Mouse (Mus musculus) large intestine, adult 2 months (tissue): Measurements from ENCODE around the gene Eml6. TPM values are rescaled to one million over a fixed set of nuclear protein-coding genes. Genes with fewer than 3 reads are reported as not detected.

Source experiments
- DNase-seq: peaks from one replicate; pipeline ENCODE4 v3.0.0-alpha.2; 2012; ENCODE audit warnings: low read depth, low spot score
- WGBS: fragments of 180-500 bp; shearing (Covaris S2); methylation state at CpG from one replicate; pipeline ENCODE4 v1.1.7; 2018; 5-methylcytosine and 5-hydroxymethylcytosine counted together
- polyA plus RNA-seq: library from polyadenylated mRNA; depleted of rRNA; stranded (reverse); fragments of >200 nt; gene quantifications from 2 replicates; pipeline ENCODE4 v1.2.3, GENCODE M21; 2012; rRNA removed

Gene Eml6
- polyA plus RNA-seq, 1 experiment, result 0.68 TPM

GRCm38 (mm10) chr11:29715499-29715898 is 310.3 kb downstream of the Eml6 start:
- no peak for DNase-seq
- 71% methylated on average over 3 of the region's 3 CpGs for WGBS

DNA sequence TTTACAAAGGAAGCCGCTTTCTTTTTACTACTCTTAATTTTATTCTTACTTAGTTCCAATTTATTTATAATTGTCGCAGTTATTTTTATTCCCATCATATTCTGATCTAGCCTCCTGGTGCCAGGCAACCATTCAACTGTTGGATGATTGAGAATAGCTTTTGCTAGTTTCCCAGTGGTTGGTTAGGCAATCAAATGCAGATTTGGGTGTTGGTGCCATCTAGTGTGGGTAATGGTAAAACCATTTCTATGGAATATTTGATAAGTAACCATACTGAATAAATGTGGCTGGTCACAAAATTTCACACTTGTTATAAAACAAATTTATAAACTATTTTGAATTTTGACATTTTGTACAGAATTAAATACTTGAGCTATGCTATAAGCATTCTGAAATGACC is 311.0 kb downstream of the Eml6 start:
- no peak for DNase-seq
- WGBS, result 33% methylated on average over 2 of the region's 2 CpGs

DNA sequence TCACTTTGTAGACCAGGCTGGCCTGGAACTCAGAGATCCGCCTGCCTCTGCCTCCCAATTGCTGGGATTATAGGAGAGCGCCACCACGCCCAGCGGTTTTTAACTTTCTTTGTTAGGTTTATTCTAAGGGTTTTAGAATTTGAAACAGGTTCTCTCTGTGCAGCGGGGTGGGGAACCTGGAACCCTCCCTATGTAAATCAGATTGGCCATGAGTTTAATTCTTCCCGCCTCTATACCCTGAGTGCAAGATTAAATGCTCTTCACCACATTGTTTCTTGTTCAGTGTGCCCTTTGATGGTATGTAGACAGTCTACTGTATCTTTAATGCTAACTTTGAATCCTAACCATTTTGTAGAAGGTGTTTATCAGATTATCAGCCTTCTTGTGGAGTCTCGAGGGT is 311.7 kb downstream of the Eml6 start:
- no peak for DNase-seq
- 78% methylated on average over 7 of the region's 7 CpGs for WGBS

DNA sequence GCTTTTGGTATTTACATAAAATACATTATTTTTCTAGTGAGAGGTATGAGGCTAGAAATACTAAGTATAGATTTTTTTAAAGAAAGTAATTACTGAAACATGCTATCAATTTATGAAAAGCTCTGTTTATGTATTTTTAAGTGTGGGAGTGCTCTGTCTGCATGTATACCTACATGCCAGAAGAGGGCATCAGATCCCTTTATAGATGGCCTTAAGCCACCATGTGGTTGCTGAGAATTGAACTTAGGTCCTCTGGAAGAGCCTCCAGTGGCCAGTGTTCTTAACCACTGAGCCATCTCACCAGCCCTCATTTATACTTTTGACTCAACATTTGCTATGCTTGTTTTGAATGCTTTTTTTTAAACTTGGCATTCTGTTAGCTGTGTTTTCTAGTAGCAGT is 316.3 kb downstream of the Eml6 start:
- DNase-seq, result no peak

DNA sequence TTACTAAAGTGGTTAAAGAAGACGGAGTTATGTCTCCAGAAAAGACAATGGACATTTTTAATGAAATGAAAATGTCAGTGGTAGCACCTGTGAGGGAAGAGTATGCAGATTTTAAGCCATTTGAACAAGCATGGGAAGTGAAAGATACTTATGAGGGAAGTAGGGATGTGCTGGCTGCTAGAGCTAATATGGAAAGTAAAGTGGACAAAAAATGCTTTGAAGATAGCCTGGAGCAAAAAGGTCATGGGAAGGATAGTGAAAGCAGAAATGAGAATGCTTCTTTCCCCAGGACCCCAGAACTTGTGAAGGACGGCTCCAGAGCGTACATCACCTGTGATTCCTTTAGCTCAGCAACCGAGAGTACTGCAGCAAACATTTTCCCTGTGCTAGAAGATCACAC is 319.0 kb downstream of the Eml6 start:
- 92% methylated on average over 4 of the region's 4 CpGs for WGBS
- no peak for DNase-seq

- no peak for DNase-seq
Observed at GRCm38 (mm10) chr11:29705263-29705662, 320.6 kb downstream of the Eml6 start.

DNA sequence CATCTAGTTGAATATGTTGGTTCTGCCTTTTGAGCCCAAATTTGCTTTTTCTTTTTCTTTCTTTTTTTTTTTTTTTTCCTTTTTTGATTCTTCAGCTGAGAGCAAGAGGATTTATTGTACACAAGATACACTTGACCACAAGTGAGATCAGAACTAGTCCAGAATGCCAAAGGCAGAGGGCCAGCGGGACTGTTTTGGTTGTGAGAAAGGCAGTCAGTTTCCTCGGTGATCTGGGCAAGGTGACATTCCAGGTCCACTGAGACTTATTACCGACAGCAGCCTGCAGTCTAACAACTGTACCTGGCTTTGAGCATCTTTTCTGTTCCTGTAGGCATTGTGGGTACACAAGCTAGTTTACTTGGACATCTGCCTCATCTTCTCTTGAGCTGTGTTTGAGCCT is 323.1 kb downstream of the Eml6 start:
- 75% methylated on average over 3 of the region's 3 CpGs for WGBS
- DNase-seq, result no peak

- DNase-seq, result no peak
Observed at GRCm38 (mm10) chr11:29694754-29695153, 331.1 kb downstream of the Eml6 start.

DNA sequence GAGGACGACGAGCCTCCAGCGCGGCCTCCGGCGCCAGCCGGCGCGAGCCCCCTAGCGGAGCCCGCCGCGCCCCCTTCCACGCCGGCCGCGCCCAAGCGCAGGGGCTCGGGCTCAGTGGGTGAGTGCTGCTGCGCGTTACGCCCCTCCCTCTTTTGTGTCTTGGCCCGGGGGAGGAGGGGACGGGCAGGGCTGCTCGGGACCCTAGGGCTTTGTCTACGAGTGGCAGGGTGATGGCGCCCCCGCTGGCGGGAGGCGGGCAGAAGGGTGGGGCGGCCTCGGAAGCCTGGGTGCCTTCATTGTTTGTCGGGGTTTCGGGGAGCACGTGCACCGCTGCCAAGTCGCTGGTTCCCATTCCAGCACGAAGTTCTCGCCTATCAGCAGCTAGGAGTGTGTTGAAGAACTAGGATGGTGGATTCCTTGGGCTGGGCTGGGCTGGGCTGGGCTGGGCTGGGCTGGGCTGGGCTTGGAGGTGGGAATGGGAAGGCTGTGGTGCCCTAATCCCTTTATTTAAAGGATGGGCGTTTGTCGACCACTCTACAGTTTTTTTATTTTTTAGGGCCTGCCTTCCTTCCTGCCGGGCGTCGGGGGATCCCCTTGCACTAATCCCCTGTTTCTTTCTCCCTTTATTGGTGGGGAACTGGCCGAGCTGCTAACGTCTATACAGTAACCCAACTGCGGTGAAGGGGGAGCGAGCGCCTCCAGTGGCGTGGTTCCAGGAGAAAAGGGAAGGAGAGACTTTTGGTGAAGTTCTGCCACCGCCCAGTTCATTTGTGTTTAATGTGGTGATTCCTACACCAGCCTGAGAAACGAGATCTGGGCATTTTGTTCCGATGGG is 332.0 kb downstream of the Eml6 start:
- WGBS, result under 1% methylated on average over 53 of the region's 53 CpGs
- no peak for DNase-seq

Other genes starting within 250 kb of the Eml6 start
- gene 4931440F15Rik, start 200.4 kb downstream of the Eml6 start, polyA plus RNA-seq, result 0.04 and 0.25 TPM in 2 replicates
- gene Sptbn1, start 242.1 kb upstream of the Eml6 start, polyA plus RNA-seq, result 56.6 and 78.9 TPM in 2 replicates